In genomic region chr4:47293771-47294543, GRCm38 (mm10) we compare ENCODE assay signal across 9 mouse cellular contexts. TPM values are rescaled to one million over a fixed set of nuclear protein-coding genes. Genes with fewer than 3 reads are reported as not detected.
DNase-seq lines count a peak whose midpoint lies in the region; ATAC-seq lines count a peak whose summit lies in the region.
"Had no signal": no experiment of that assay in that cellular context is flagged by ENCODE, and none has a peak within 500 bp of the region (broad histone marks: within the 10 kb centered on the region; RNA-seq: fewer than 3 reads in every experiment).

No protein-coding gene starts in this region.

- H3K4me2 ChIP-seq in midbrain, embryonic 14.5 days (ENCODE audit: low read length), result no peak overlapping the region
- H3K4me2 ChIP-seq in midbrain, embryonic 11.5 days, result no peak overlapping the region
- H3K4me2 ChIP-seq in heart, embryonic 12.5 days, result no peak overlapping the region
- no peak overlapping the region for H3K4me2 ChIP-seq in forebrain, embryonic 14.5 days (ENCODE audit: low read length)
- H3K4me2 ChIP-seq: hindbrain, embryonic 15.5 days had no signal

- H3K4me3 ChIP-seq in midbrain, embryonic 14.5 days (replicated peaks; ENCODE audit: low read depth, low read length), result no peak overlapping the region
- H3K4me3 ChIP-seq in midbrain, embryonic 11.5 days (ENCODE audit: low read depth, low read length), result no peak overlapping the region
- H3K4me3 ChIP-seq in heart, embryonic 12.5 days, result no peak overlapping the region
- no peak overlapping the region for H3K4me3 ChIP-seq in forebrain, embryonic 14.5 days (ENCODE audit: low read depth, low read length)
- H3K4me3 ChIP-seq: hindbrain, embryonic 15.5 days had no signal

- H3K27ac ChIP-seq in midbrain, embryonic 14.5 days (replicated peaks; ENCODE audit: low read depth, low read length), result no peak overlapping the region
- H3K27ac ChIP-seq in midbrain, embryonic 11.5 days (ENCODE audit: low read depth, low read length), result no peak overlapping the region
- H3K27ac ChIP-seq in heart, embryonic 12.5 days (ENCODE audit: poor library complexity, severe bottlenecking), result no peak overlapping the region
- no peak overlapping the region for H3K27ac ChIP-seq in forebrain, embryonic 14.5 days (ENCODE audit: low read depth, low read length)
- H3K27ac ChIP-seq: hindbrain, embryonic 15.5 days had no signal

- ATAC-seq in midbrain, embryonic 14.5 days (ENCODE audit: low FRiP score, low TSS enrichment), result no peak
- no peak; the same call in 1 of the 2 replicates for ATAC-seq in midbrain, embryonic 11.5 days (ENCODE audit: low FRiP score)
- 0 out of 2 replicates have a peak, but pooled peaks have one; percentile 35 for ATAC-seq in heart, embryonic 12.5 days (ENCODE audit: insufficient number of reproducible peaks, low FRiP score)
- ATAC-seq in forebrain, embryonic 14.5 days, result no peak

- 0 out of 2 replicates have a peak, but pooled peaks cover 4% of the 10 kb centered on the region for H3K4me1 ChIP-seq in midbrain, embryonic 14.5 days (ENCODE audit: control insufficient read depth, insufficient read depth, low read length)
- no peaks in the 10 kb centered on the region for H3K4me1 ChIP-seq in midbrain, embryonic 11.5 days (ENCODE audit: control insufficient read depth, insufficient read depth, low read length)
- H3K4me1 ChIP-seq in heart, embryonic 12.5 days (replicated peaks), result peaks cover 14% of the 10 kb centered on the region; the same call in 1 of the 2 replicates
- H3K4me1 ChIP-seq in forebrain, embryonic 14.5 days (ENCODE audit: control insufficient read depth, insufficient read depth, low read length), result no peaks in the 10 kb centered on the region

- DNase-seq in midbrain, embryonic 14.5 days, result peak; percentile 22
- no peak for DNase-seq in midbrain, embryonic 11.5 days (ENCODE audit: low spot score, missing footprints)
- peak; percentile 83 for DNase-seq in cerebellum, adult 11-12 months
- peak; percentile 54 to 73 for DNase-seq in layer of hippocampus, adult 18-20 months (ENCODE audit: low spot score in 2 of 2)
- DNase-seq in lung, postnatal 25 days (ENCODE audit: low spot score), result peak; percentile 81
- peak; percentile 86 for DNase-seq in urinary bladder, postnatal 14 days (ENCODE audit: low spot score)
- DNase-seq in forebrain, embryonic 14.5 days (ENCODE audit: low spot score), result no peak

- H3K9ac ChIP-seq in midbrain, embryonic 14.5 days (replicated peaks; ENCODE audit: low read length), result no peak overlapping the region
- H3K9ac ChIP-seq in midbrain, embryonic 11.5 days (ENCODE audit: low read length), result no peak overlapping the region
- H3K9ac ChIP-seq in heart, embryonic 12.5 days, result no peak overlapping the region
- no peak overlapping the region for H3K9ac ChIP-seq in forebrain, embryonic 14.5 days (ENCODE audit: low read length)
- H3K9ac ChIP-seq: hindbrain, embryonic 15.5 days had no signal

- no peaks in the 10 kb centered on the region for H3K36me3 ChIP-seq in midbrain, embryonic 14.5 days (ENCODE audit: control insufficient read depth, insufficient read depth, low read length)
- no peaks in the 10 kb centered on the region for H3K36me3 ChIP-seq in midbrain, embryonic 11.5 days (ENCODE audit: control insufficient read depth, insufficient read depth, low read length)
- no peaks in the 10 kb centered on the region for H3K36me3 ChIP-seq in heart, embryonic 12.5 days
- no peaks in the 10 kb centered on the region for H3K36me3 ChIP-seq in forebrain, embryonic 14.5 days (ENCODE audit: control insufficient read depth, insufficient read depth, low read length)
- H3K36me3 ChIP-seq: hindbrain, embryonic 15.5 days had no signal

- no peaks in the 10 kb centered on the region for H3K9me3 ChIP-seq in midbrain, embryonic 14.5 days (ENCODE audit: control insufficient read depth, low read length)
- no peaks in the 10 kb centered on the region; the same call in 1 of the 2 replicates for H3K9me3 ChIP-seq in midbrain, embryonic 11.5 days (ENCODE audit: control insufficient read depth, low read length)
- peaks cover 10% of the 10 kb centered on the region for H3K9me3 ChIP-seq in heart, embryonic 12.5 days (replicated peaks)
- 0 out of 2 replicates have a peak, but pooled peaks cover 3% of the 10 kb centered on the region for H3K9me3 ChIP-seq in forebrain, embryonic 14.5 days (replicated peaks; ENCODE audit: control insufficient read depth, low read length)
- H3K9me3 ChIP-seq: hindbrain, embryonic 15.5 days had no signal

- no peaks in the 10 kb centered on the region for H3K27me3 ChIP-seq in midbrain, embryonic 14.5 days (ENCODE audit: control insufficient read depth, insufficient read depth, low read length)
- no peaks in the 10 kb centered on the region for H3K27me3 ChIP-seq in midbrain, embryonic 11.5 days (ENCODE audit: control insufficient read depth, insufficient read depth, low read length)
- H3K27me3 ChIP-seq in heart, embryonic 12.5 days (replicated peaks), result peaks cover 7% of the 10 kb centered on the region
- H3K27me3 ChIP-seq in forebrain, embryonic 14.5 days (replicated peaks; ENCODE audit: control insufficient read depth, insufficient read depth, low read length), result no peaks in the 10 kb centered on the region
- H3K27me3 ChIP-seq: hindbrain, embryonic 15.5 days had no signal

- 72% methylated on average over 16 of the region's 16 CpGs for WGBS in midbrain, embryonic 14.5 days
- 77% methylated on average over 16 of the region's 16 CpGs for WGBS in midbrain, embryonic 11.5 days
- WGBS in heart, embryonic 12.5 days, result 67% methylated on average over 16 of the region's 16 CpGs
- WGBS in forebrain, embryonic 14.5 days, result 85% methylated on average over 16 of the region's 16 CpGs

RNA-seq across cellular contexts. Expression of gene Tgfbr1, which starts 59.1 kb away (rescaled TPM):
- polyA plus RNA-seq in midbrain, embryonic 14.5 days (2014; fragmentation: Nextera tagmentation; extraction: Ambion mirVana), result 33.9 and 57.4 TPM in 2 replicates
- polyA plus RNA-seq in midbrain, embryonic 11.5 days (2014; fragmentation: Nextera tagmentation; extraction: Ambion mirVana), result 121 and 133 TPM in 2 replicates
- polyA plus RNA-seq in heart, embryonic 12.5 days (2016; fragmentation: Nextera tagmentation; extraction: Ambion mirVana), result 51.7 and 54.7 TPM in 2 replicates
- total RNA-seq in layer of hippocampus, adult 18-20 months (2021), result 10 to 100 TPM; 21.3 to 22.7 TPM
- 43.1 and 43.9 TPM in 2 replicates for polyA plus RNA-seq in forebrain, embryonic 14.5 days (2014; fragmentation: Nextera tagmentation; extraction: Ambion mirVana)

Comparison
In these comparisons a context has a peak if more than half of its experiments do, and no peak if none do; other contexts are left out.
1. DNase-seq: peak in midbrain, embryonic 14.5 days (single experiment), cerebellum, adult 11-12 months (single experiment), layer of hippocampus, adult 18-20 months (2 of 2), lung, postnatal 25 days (single experiment) and urinary bladder, postnatal 14 days (single experiment); none in midbrain, embryonic 11.5 days (single experiment) and forebrain, embryonic 14.5 days (single experiment).